Mouse (Mus musculus) lung, postnatal 0 days (tissue): ENCODE results near the gene Rps26. TPM values are rescaled to one million over a fixed set of nuclear protein-coding genes. Genes with fewer than 3 reads are reported as not detected.

Experiments used
- ATAC-seq: fragments of 200-750 bp; cut with Nextera tagmentation; 2 replicates; pipeline ENCODE4 v1.8.0; 2017; ENCODE audit warnings: moderate library complexity
- DNase-seq: peaks from one replicate; pipeline ENCODE4 v3.0.0-alpha.2; 2016; ENCODE audit warnings: low spot score
- H3K27ac ChIP-seq: fragments of 300-500 bp; sonication (generic); 2 replicates; pipeline ENCODE4 v1.5.1; 2014; ENCODE audit warnings: antibody characterized with exemption, mild to moderate bottlenecking, low read length, mixed read lengths
- H3K27me3 ChIP-seq: fragments of 300-500 bp; sonication (generic); replicated peaks from 2 replicates; pipeline ENCODE4 v1.6.1; 2014; ENCODE audit warnings: low read length, mixed read lengths; ENCODE audit not compliant: insufficient read depth
- H3K36me3 ChIP-seq: fragments of 300-500 bp; sonication (generic); 2 replicates; pipeline ENCODE4 v1.6.1; 2014; ENCODE audit warnings: low read length, mixed read lengths; ENCODE audit not compliant: insufficient read depth
- H3K4me1 ChIP-seq: fragments of 300-500 bp; sonication (generic); 2 replicates; pipeline ENCODE4 v1.6.1; 2014; ENCODE audit warnings: antibody characterized with exemption, low read depth, low read length, mixed read lengths; ENCODE audit not compliant: insufficient read depth
- H3K4me2 ChIP-seq: fragments of 300-500 bp; sonication (generic); replicated peaks from 2 replicates; pipeline ENCODE4 v1.6.1; 2014; ENCODE audit warnings: low read depth, mild to moderate bottlenecking, low read length, moderate library complexity, mixed read lengths
- H3K4me3 ChIP-seq: fragments of 300-500 bp; sonication (generic); 2 replicates; pipeline ENCODE4 v1.5.1; 2014; ENCODE audit warnings: low read depth, low read length
- H3K9ac ChIP-seq: fragments of 300-500 bp; sonication (generic); replicated peaks from 2 replicates; pipeline ENCODE4 v1.6.1; 2014; ENCODE audit warnings: low read depth, mild to moderate bottlenecking
- H3K9me3 ChIP-seq: fragments of 300-500 bp; sonication (generic); 2 replicates; pipeline ENCODE4 v1.6.1; 2016; ENCODE audit warnings: low read length, mixed read lengths
- CTCF ChIP-seq: IDR thresholded peaks from 2 replicates; pipeline ENCODE4 v1.5.1; 2016; ENCODE audit warnings: antibody characterized with exemption, mild to moderate bottlenecking
- EP300 ChIP-seq: IDR thresholded peaks from 2 replicates; pipeline ENCODE4 v1.6.1; 2016; ENCODE audit warnings: antibody characterized with exemption, mild to moderate bottlenecking, control low read depth
- WGBS: fragments of 180-500 bp; shearing (Covaris S2); extraction: QIAGEN DNeasy Blood & Tissue Kit; methylation state at CpG from one replicate; pipeline ENCODE4 v1.1.7; 2014; 5-methylcytosine and 5-hydroxymethylcytosine counted together
- polyA plus RNA-seq: library from polyadenylated mRNA; unstranded; fragments of >200 nt; fragmentation: Nextera tagmentation; extraction: Ambion mirVana; gene quantifications from 2 replicates; pipeline ENCODE4 v1.2.1, GENCODE M21; 2015

Gene Rps26
- polyA plus RNA-seq, 1 experiment from 2014 or later, result 465 TPM

DNA sequence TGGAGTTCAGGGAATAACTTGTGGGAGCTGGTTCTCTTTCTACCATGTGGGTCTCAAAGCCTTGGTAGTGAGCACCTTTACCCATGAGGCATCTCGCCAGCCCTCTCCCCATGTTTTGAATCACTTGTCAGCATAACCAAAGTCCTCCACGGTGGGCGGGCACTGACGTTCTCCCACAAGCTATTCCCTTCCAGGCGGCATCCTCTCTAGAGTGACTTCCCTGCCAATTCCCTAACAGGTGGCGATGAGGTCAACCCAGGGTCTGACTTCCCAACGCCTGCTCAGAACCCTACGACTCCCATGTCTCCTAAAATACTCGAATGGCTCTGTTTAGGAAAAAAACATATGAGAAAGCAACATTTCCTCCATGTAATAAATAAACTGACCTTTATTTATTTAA lies 31.3 kb upstream of the Rps26 start:
- no peaks in the 10 kb centered on the region for H3K9me3 ChIP-seq
- H3K4me1 ChIP-seq, result no peaks in the 10 kb centered on the region
- ATAC-seq, result no peak
- H3K36me3 ChIP-seq, result no peaks in the 10 kb centered on the region
- no peaks in the 10 kb centered on the region for H3K27me3 ChIP-seq
- DNase-seq, result no peak
- 50% methylated on average over 9 of the region's 9 CpGs for WGBS
- H3K4me2 ChIP-seq, result no peak overlapping the region
- H3K4me3 ChIP-seq, result no peak overlapping the region
- TF ChIP-seq CTCF (no peak), EP300 (no peak)
- H3K27ac ChIP-seq, result no peak overlapping the region
- H3K9ac ChIP-seq, result no peak overlapping the region

DNA sequence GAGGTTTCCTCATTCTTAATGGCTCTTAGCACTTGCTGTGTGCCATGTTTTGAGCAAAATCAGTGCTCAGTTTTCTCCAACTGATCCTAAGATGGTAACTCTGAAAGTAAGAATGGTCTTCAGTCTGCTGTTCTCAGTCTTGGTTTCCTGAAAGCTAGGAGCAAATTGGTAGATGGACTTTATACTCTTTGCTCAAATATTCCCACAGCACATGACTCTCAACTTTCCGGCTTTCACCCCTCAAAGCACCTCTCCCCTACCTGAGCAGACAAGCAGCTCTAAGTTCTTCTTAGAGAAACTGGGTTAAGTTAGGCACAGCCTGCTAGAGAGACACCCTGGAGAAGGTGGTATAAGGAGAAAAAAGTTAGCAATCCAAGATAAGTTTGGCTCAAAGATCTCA lies 30.2 kb upstream of the Rps26 start:
- Histone ChIP-seq H3K36me3 (no peaks in the 10 kb centered on the region), H3K9ac (no peak overlapping the region), H3K4me3 (no peak overlapping the region), H3K4me2 (no peak overlapping the region), H3K27ac (no peak overlapping the region), H3K27me3 (no peaks in the 10 kb centered on the region), H3K4me1 (no peaks in the 10 kb centered on the region), H3K9me3 (no peaks in the 10 kb centered on the region)
- TF ChIP-seq CTCF, result no peak
- no peak for TF ChIP-seq EP300
- no peak for ATAC-seq
- no peak for DNase-seq
- 67% methylated on average over 1 of the region's 1 CpGs for WGBS

DNA sequence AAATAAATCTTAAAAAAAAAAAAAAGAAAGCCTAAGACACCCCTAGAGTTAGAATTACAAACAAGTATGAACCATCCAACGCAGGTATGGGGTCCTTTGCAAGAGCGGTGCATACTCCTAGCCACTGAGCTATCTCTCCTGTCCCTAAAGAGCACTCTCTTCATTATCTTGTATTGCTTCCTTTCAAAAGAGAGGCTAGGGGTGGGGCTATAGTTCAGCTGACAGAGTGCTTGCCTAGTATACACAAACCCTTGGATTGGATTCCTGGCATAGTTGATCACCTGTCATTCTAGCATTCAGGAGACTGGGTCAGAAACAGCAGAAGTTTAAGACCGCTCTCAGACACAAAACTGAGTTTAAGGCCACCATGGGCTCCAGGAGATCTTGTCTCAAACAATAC lies 28.7 kb upstream of the Rps26 start:
- Histone ChIP-seq H3K4me1 (no peaks in the 10 kb centered on the region), H3K4me2 (no peak overlapping the region), H3K36me3 (no peaks in the 10 kb centered on the region), H3K9ac (no peak overlapping the region), H3K4me3 (no peak overlapping the region), H3K9me3 (no peaks in the 10 kb centered on the region), H3K27me3 (no peaks in the 10 kb centered on the region), H3K27ac (no peak overlapping the region)
- DNase-seq (peak; percentile 23), ATAC-seq (no peak; the same call in 1 of the 2 replicates)
- no peak for TF ChIP-seq CTCF
- WGBS, result 47% methylated on average over 3 of the region's 3 CpGs

DNA sequence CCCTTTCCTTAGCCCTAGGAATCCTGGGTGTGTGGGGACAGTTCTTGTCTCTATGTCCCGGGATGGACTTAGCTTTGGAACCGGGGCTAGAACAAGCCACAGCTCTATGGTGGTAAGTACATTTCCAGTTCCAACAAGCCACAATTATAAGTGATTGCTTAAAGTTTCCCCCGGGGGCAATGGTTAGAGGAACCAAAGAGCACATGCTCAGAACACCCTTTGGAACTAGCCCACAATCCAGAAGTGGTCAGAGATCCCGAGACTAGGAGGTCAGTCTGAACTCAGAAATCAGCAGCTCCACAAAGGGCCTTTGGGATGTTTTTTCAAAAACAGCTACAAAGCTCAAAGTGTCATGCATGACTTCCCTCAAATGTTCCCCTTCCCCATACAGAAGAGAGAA lies 27.3 kb upstream of the Rps26 start:
- no peak for TF ChIP-seq EP300
- no peak for TF ChIP-seq CTCF
- Histone ChIP-seq H3K4me3 (no peak overlapping the region), H3K9ac (no peak overlapping the region), H3K36me3 (no peaks in the 10 kb centered on the region), H3K4me1 (no peaks in the 10 kb centered on the region), H3K27me3 (no peaks in the 10 kb centered on the region), H3K4me2 (no peak overlapping the region), H3K27ac (no peak overlapping the region), H3K9me3 (no peaks in the 10 kb centered on the region)
- 56% methylated on average over 4 of the region's 4 CpGs for WGBS
- no peak for ATAC-seq
- DNase-seq, result no peak

DNA sequence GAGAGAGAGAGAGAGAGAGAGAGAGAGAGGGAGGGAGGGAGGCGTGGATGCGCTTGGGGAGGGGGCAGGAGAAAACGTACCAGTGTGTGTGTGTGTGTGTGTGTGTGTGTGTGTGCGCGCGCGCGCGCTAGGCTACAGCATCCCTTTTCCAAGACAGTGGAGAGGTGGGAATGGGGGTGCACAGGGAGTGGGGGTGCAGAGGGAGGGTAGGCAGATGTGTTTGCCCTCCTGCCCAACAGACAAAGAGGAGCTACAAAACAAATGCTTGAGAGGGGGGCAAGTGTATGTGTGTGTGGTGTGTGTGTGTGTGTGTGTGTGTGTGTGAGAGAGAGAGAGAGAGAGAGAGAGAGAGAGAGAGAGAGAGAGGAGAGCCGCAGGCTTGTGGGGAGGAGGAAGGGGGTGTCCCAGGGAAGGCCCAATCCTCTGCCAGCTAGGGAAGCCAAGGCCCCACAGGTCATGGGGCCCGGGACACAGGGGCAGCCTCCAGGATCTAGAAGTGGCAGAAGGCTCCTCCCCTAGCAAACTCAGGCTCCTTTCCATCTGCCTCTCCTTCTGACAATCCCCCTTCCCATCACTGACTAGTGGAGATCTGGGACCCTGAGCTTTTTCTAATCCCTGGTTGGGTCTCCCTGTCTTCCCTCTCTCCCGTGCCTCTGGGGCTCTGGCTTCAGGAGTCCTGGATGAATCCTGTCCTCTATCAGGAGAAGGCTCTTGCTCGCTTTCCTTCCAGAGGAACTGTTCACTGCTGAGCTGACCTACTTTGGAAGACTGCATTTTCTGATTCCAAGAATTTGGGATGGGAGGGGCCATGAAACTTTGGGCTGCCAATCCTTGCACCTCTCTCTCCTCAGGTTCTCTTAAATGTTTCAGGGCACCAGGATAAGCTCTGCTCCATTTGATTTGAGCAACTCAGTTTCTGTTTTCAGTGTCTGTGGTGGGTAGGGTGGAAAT lies 19.9 kb upstream of the Rps26 start:
- H3K36me3 ChIP-seq, result no peaks in the 10 kb centered on the region
- no peaks in the 10 kb centered on the region for H3K9me3 ChIP-seq
- 0 out of 2 replicates have a peak, but pooled peaks cover 3% of the 10 kb centered on the region for H3K27me3 ChIP-seq
- no peak overlapping the region for H3K9ac ChIP-seq
- 5% methylated on average over 9 of the region's 13 CpGs for WGBS
- no peak for TF ChIP-seq CTCF
- no peak for TF ChIP-seq EP300
- peak; percentile 36 for DNase-seq
- H3K27ac ChIP-seq, result no peak overlapping the region
- H3K4me3 ChIP-seq, result peak overlapping the region; percentile 39; the same call in 1 of the 2 replicates
- peak overlapping the region; percentile 70 for H3K4me2 ChIP-seq
- ATAC-seq, result peak; percentile 53
- no peaks in the 10 kb centered on the region for H3K4me1 ChIP-seq

DNA sequence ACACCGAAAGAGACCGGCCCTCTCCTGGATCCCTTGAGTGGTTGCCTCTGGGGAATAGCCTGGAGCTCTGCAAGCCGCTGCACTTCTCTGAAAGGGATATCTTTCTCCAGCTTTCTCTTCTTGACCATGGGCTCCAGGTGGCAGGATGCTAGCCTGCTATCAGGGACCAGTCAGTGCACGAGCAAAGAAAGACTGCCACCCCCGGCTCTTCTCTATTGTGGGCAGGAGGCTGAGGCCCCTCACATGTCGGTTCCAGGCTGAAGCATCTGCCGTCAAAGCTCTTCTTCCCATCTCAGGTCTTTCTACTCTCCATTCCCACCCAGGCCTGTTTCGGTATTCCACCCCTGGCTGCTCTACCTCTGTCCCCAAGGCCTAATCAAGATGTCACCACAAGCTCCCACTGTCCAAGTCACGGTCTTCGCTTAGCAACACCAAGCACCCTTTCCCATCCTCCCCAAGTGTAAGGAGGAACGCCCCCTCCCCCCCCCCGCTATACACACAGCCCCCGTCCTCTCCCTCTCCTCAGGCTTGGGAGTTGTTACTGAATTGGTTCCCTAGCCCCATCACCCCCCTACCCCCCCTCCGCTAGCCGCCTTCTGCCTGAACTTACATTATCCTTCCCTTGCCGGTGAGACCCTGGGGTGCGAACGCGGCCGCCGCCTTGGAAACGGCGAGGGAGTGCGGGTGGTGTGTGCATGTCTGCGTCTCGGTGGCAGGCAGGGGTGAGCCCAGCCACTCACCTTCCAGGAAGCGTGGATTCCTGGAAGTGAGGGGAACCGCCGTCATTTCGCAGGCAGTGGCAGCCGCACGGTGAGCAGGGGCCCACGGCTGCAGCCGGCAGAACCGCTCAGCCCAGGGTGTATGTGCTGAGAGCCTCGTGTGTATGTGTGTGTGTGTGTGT lies 18.8 kb upstream of the Rps26 start, which contains the start of gene Ikzf4:
Ikzf4 (minus strand) TSS at position 881 of the 901 bp plus-strand sequence.
- TF ChIP-seq EP300, result no peak
- no peak for TF ChIP-seq CTCF
- DNase-seq, result peak; percentile 60
- ATAC-seq, result peak; percentile 76
- H3K27me3 ChIP-seq, result 0 out of 2 replicates have a peak, but pooled peaks cover 3% of the 10 kb centered on the region
- H3K9me3 ChIP-seq, result no peaks in the 10 kb centered on the region
- 7% methylated on average over 33 of the region's 36 CpGs for WGBS
- no peaks in the 10 kb centered on the region for H3K4me1 ChIP-seq
- H3K4me3 ChIP-seq, result peak within 1 kb of the TSS; percentile 39
- H3K36me3 ChIP-seq, result no peaks in the 10 kb centered on the region
- no peak within 1 kb of the TSS; the same call in 1 of the 2 replicates for H3K9ac ChIP-seq
- H3K27ac ChIP-seq, result no peak within 1 kb of the TSS
- H3K4me2 ChIP-seq, result peak within 1 kb of the TSS; percentile 70
